Mouse (Mus musculus) megakaryocyte, adult 5-6 weeks (primary cell): ENCODE data around the gene Fyb. TPM values are rescaled to one million over a fixed set of nuclear protein-coding genes. Genes with fewer than 3 reads are reported as not detected.

ENCODE experiments used
- ATAC-seq: 2 replicates; pipeline ENCODE4 v1.8.0; 2016; ENCODE audit warnings: mild to moderate bottlenecking, inconsistent platforms; ENCODE audit not compliant: poor library complexity, severe bottlenecking
- total RNA-seq, 2 experiments: library from RNA; stranded (forward) in 1 of 2; stranded (reverse) in 1 of 2; fragments of 153-499, 151-499 nt in 1 of 2; fragments of 221-1000, 200-1000 nt in 1 of 2; gene quantifications; 2 replicates each; pipeline versions ENCODE4 v1.2.3 to v1.2.4; 2015 to 2017

The Fyb gene
- total RNA-seq (2015) = 319 and 334 TPM in 2 replicates
- 128 and 161 TPM in 2 replicates for total RNA-seq (2017)

DNA sequence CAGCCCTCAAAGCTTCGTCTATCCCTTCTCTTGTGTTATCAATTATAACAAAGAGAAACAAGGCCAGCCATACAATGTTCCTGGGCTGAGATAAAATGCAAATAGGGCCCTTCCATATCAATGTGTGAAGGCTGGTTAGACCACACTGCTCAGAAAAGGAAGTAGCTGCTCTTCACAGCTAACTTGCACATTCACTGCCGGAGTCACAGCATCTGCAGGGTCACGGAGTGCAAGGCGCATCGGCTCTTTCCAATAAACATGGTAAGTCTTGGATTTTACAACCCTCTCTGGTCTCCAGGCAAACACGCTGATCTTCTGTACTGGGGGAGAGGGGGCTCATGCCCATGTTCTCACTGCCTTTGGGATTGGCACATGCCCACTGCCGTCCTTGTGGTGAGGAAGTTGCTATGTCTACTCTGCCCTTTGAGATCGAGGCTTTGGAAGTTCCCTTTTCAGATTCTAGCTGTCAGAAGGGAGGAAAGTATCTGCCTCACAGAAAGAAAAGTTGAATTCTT, at the start of gene Fyb:
Gene Fyb (plus strand): TSS at position 201 of the 515 bp plus-strand sequence.
- ATAC-seq = peak; percentile 82

DNA sequence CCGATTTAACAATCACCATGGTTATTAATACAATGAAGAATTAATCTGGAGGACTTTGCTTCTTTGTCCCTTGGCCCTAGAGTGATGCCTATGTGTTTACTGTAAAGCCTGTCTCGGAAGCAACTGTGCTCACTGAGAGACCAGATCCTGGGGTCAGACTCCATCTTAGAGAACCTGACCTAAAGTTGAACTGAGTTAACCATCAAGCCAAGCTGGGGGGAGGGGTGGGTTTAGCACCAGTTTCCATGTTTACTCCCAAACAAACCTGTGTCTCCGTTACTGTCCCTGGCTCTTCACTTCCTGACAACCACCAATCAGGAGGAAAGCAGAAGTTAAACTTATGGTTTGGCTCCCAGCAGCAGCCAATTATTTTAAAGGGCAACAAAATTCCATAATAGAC, 39.1 kb upstream of the Fyb start:
- no peak for ATAC-seq

DNA sequence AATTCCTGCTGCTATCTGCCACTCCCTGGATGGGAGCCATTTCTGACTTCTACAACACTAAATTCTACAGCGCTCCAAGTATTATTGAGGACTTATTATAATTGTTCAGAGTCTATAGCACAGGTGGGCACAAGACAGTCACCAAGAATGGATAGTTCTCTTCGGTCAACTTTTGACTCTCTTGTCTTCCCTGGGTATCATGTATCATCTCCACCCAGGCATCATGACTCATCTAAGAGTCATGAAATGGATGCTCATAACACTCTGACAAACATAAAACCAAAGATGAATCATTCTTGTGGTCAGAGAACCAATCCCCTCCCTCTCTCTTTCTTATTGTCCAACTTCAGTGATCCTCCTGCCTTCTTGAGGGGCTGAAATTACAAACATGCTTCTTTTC, 30.3 kb upstream of the Fyb start:
- no peak for ATAC-seq

DNA sequence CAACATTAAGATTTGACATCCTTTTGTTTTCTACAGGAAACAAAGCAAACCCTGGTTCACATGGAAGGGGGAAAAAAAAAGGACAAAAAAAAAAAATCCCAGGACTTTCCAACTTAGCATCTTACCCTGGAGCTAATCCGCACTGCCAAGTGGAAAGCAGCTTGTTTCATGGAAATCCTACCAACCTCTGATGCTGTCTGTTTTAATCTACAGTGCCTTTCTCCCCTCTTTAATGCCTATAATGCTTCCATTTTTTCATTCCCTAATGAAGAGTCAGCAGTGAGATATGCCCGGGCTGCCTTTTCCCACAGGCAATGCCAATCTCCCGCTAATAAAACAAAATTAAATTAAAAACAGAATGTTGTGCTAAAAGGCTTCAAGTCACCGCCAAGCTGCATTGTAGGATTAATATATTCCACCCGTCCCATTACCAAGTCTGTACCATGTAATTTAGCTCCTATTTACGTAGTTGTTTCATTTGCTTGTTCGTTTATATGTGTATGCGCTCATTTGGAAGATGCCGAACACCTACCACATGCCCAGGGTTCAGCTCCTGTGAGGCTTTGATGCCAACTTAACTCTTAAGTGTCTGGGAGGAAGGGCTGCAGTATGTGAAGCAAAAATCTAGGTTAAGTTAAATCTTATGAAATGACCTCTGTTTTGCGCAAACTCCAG, 24.1 kb upstream of the Fyb start:
- ATAC-seq = no peak

DNA sequence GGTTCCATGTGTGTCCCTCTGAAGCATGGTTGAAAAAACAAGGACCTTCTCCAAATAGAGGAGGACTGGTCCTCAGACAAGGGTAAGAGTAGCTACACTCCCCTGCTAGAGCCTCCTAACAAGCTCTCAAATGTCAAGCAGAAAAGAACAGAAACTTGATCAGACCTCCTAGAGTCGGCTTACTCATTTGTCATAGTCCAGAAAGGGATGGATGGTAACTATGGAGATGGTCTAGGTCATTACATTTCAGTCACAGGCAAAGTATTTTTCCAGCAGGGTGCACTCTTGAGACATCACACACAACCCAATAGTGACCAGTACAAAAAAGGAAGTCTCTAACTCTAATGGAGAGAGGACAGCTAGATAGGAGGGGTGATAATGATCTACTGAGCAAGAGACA, 21.9 kb upstream of the Fyb start:
- peak; percentile 98 for ATAC-seq

DNA sequence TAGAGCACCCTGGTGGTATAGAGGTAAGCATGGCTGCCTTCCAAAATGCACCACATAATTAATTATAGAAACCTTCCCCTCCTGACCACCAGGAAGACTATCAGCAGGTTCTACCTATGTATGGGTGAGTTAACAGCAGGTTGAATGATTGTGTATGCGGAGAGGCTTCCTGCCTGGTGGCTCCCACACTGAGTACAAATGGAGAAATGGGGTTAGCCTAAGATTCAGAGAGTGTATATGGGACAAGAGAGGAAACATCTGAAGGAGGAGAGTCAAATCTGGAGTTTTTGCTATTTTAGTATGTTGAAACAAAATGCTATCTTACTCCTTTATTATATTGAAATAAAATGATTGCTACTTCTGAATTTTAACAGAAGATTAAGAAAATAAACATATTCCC, 5.1 kb upstream of the Fyb start:
- no peak for ATAC-seq

DNA sequence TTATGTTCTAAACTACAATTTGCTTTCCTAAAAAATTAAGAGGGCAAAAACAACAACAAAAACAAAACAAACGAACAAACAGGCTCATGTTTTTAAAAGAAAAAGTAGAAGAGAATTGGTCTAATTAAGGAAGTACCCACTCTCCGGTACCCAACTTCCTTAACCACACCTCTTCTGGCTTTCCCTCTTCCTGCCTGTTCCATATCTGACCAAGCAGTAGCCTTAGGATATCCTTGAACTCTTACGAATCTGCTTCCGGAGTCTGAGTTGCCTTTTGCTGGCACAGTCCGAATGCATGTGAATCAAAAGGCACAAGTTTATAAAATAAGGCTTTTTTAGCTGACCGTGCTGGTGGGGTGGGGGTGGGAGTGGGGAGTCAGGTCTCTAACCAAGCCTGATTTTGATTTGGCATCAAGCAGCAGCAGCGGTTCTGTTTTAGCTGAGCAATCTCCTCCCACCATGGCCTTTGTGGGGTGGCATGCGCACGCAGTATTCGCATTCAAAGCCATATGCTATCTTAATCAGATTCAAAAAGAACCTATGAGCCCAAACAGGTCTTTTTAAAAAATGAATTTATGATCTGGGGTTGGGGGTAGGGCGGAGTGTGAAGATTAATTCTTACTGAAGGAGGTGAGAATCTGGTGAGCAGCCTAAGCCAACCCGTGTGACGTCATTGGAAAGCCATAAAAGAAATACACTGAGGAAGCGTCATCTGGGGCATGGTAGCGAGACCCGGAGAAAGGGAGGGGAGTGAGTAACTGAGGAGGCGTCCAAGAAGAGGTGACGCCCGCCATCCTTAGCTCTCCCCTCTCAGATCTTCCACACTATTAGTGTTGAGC, 3.0 kb upstream of the Fyb start:
- peak; percentile 43 for ATAC-seq

DNA sequence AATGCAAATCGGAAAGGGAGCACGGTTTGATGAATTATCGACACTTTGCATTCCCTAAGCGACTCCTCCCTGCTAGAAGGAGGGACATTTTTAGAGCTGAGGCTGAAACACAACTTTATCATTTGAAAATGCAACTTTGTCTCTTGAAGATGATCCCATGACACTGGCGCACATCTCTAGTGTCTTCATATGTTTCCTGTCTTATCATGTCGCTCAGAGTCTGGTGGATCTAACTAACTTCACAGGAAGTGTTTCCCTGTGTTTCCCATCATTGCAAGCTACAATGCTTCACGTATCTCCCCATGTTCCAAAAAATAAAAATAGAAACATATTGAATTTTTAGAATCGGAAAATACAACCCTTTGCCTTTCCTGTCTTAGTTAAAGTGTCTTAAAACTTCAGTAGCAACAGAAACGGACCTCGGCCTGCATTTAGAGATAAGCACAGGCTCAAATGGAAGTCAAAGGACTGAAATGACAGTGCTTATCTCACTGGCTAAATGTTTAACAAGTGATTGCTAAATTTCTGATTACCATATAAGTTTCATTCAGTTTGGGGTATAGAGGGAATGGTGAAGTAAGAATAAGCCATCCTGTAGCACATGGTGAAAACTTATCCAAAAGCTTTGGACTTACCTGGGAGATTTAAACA, 2.0 kb upstream of the Fyb start:
- ATAC-seq = no peak

DNA sequence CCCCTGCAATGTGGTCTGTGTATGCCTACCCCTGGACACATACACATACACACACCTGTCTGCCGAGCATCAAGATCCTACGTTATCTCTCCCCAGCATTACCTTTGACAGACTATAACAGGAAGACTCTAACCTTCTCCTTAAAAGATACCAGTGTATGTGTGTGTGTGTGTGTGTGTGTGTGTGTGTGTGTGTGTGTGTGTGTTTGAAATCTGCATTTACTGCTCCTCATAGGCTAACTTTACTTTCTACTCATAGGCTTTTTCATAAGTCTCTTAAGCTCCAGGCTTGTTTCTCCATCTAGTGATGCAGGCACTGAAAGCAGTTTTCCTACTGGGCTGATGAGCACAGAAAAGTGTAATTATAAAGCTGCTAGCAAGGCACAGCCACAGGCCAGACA, 2.1 kb downstream of the Fyb start:
- no peak for ATAC-seq

DNA sequence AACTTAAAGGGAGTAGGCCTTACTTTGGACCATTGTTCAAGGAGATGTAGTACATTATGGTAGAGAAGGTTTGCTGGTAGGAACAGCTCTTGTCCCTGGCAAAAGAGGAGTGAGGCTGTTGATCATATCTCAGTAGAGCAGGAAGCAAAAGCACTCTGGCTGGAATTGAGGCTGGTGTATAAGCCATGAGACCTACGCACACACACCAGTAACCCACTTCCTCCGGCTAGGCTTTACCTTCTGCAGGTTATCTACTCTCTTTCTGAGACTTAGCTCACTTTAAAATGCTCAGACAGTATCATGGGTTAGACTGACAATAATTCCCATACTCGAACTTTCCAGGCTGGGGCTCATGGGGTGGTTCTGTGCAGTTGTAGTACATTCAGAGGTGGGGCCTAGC, 2.7 kb downstream of the Fyb start:
- 0 out of 2 replicates have a peak, but pooled peaks have one; percentile 17 for ATAC-seq

DNA sequence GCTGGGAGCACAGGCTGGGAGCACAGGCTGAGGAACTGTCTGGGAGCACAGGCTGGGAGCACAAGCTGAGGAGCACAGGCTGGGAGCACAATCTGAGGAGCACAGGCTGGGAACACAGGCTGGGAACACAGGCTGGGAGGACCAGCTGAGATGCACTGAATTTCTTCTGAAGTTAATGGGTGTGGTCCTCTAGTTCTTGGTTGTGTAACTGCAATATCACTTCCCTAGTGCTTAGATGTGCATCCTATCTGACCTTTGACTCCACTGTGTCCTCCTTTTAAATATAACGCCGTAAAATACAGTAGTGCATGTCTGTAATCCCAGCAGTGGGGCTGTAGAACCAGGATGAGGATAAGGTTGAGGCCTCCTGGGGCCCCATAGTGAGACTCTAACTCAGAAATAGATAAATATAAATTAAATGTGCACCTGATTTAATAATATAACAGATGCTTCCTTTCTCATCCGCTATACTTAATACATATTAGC, 11.2 kb downstream of the Fyb start:
- ATAC-seq = peak; percentile 99

DNA sequence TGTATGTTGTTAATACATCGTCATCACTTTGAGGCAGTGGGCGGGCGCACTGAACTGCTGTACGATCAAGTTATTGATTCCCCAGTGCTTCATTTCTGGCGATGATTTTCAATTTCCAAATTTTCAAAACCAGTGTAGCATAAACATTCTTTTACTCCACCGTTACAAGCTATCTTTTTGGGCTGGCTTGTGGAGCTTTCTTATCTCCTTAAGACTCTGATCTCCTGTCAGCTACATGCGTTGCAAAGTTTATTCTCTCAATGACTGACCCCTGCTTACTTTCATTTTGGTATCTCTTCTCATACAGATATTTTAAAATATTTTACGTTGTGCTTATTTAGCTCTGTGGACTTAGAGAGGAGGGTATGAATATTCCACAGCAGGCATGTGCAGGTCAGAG, 11.9 kb downstream of the Fyb start:
- no peak for ATAC-seq

DNA sequence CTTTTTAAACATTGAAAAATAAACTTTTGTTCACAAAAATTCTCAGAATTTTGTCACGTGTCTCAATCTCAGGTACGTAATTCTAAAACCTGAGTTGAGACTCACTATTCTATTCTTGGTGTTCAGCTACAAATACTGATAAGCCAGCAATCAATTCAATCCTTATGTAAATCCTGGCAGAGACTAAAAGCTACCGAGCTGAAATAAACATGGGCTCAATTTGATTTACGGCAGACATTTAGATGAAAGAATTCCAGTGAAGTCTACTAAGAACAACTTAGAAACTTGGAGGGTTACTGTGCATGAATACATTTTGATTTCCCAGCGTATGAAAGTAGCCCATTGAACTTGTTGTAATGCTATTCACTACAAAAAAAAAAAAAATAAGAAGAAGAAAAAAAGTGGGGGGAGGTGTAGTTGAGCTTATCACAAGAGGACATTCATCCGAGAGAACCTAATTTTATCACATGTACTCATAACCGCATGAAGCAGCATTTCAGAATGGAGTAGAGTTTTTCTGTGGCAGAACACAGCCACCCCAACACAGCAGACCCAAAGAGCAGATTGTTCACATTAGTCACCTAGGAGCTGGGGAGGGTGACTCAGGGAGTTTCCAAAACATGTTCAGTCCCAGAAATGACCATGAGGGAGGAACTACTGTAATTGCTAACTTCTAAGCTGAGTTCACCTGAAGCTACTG, 17.1 kb downstream of the Fyb start:
- ATAC-seq = peak; percentile 68

DNA sequence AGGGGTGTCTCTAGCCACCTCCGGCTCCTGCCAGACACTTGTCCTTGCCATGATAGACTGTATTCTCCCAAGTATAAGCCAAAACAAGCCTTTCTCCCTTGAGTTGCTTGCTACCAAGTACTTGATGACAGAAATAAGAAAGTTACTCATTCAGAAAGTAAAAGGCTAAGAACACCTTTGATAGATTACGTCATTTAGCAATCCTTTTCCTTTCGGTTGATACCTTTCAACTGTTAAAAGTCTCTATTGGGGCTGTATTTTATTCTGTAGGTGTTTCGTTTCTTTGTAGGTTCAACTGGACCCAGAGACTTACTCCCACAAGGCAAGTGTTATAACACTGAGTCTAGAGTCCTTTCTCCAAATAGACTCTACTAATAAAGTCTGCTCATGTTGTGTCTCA, 26.3 kb downstream of the Fyb start:
- no peak for ATAC-seq

DNA sequence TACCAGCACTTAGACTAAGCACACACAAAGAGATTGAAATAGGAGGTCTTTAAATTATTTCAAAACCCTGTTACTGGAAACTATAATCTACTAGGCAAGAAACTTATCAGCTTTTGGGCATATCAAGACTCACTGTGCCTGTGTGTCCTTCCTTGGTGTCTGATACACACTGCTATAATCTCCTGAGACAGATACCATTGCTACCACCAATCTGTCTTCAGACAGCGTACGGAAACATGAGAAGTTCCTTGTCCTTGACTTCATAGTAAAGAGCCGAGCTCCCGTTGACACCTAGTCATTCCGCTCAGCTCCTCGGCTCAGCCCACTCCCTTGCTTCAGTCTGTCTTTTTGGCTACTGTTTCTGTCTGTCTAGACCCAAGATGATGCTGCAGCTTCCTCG, 29.2 kb downstream of the Fyb start:
- ATAC-seq = no peak

DNA sequence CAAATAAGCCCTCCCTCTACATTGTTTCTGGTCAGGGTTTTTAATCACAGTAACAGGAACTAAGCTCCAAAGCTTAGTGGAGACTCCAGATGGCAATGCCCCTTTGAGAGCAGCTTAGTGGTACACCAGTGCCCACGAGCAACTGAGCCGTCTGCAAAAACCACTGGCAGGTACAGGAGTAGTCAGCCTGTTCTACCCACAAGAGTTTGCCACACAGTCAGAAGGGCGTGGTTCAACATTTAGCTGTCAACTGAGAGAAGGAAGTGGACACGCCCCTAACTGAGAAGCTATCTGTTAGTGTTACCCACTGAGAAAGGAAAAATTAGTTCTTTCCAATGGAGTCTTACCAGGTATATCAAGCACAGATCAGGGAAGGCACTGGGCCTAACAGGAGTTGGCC, 32.1 kb downstream of the Fyb start:
- ATAC-seq = peak; percentile 79

DNA sequence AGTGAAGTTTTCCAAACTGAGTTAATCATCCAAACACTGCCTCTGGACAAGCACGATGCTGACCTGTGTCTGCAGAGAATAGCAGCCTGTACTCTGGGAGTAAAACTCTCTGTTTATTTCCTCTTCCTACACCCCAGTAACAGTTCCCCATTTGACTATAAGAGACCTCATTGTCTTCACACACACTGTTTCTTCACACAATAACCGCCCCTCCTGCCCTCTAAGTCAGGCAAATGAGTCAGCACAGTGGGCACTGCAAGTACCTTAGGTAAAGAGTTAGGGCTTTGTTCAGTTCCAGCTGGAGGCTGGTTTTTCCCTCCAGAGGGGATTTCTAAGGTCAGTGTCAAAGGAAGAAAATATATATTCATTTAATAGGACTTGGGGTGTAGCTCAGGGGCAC, 32.9 kb downstream of the Fyb start:
- ATAC-seq = peak; percentile 79

DNA sequence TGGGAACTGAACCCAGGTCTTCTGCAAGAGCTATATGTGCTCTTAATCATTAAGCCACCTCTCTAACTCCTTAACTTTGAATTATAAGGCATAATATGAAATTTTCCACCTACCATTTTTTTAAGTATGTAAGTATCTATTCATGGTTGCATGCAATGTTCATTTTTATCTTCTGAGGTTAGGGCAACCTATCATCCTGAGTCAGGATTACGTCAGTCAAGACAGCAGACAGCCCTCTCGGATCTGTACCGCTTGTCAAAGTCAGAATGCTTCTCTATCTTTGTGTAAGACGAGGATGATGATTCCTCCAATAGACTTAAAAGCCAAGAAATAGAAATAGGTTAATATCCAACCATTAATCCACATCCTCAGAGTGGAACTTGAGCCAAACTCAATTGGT, 33.6 kb downstream of the Fyb start:
- ATAC-seq = no peak

DNA sequence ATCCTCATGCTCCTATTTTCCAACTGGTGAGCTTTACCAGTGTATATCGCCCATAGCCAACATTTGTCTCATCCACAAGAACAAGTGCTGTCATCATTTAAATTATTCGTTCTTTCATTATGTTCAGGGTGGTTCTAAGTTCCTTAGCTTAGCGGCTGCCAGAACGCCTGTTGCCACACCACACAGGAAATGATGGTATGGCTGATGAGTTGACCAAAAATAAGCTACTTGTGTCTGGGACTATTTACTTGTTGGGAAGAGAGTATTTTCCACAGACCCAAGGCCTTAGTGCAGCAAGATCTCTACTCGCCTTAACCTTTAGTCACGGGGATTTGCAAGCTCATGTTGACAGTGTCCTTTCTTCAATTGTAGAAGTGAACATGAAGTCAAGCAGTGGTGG, 34.3 kb downstream of the Fyb start:
- ATAC-seq = peak; percentile 55

DNA sequence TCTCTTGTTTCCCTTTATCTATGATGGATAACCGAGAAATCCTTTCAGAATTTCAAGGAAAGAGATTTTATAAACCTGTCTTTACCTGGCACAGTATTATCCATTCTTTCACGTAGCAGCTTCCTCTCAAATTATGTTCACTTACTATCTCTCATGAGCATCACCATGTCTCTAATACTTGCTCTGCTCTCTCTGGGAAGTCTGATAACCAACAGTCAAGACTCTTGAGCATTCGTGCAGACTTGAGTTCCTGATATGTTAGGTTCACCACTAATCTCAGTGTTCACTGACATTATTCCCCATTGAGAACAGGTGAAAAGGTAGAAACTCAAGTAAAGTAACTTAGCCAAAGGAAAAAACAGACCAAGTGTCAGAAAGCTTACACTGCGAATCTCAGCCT, 34.9 kb downstream of the Fyb start:
- no peak for ATAC-seq

DNA sequence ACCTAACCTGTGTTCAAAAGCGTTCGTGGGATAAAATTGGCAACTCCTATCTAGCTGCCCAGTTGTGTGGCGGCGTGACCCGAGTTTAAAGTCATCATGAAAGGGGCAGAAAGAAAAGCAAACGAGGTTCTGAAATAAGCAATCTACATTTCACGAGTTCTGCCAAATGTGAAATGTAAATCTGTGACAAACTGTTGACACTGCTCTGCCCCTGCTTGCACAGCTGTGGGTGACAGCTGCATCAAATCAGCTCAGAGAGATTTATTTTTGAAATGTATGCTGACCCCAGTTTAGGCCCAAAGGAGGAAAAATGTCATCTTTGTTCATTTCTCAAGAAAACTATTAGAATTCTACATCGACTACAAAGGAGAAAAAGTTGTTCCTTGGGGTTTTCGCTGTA, 36.5 kb downstream of the Fyb start:
- no peak for ATAC-seq
